Mouse (Mus musculus): ENCODE data around the gene Bicd1.

Bicd1 gene

DNA sequence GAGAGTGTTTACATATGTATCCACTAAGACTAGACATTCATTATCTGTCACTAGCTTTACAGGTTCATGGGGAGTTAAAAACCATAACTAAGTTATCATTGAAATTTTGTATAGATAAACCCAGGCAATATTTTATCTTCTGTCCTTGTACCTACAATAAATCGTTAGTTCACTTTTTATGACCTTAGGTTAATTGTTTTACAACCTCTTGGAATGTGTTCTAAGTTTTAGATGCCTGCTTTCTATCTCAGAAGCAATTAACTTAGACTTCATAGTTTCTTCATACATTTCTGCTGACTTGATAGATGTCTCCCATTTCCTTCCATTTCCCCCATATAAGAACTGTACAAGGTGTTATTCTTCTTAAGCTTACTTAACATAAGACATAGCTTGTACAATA, 158.5 kb downstream of the Bicd1 start:
- DNase-seq (ENCODE audit: low read depth, low spot score), result no peak

DNA sequence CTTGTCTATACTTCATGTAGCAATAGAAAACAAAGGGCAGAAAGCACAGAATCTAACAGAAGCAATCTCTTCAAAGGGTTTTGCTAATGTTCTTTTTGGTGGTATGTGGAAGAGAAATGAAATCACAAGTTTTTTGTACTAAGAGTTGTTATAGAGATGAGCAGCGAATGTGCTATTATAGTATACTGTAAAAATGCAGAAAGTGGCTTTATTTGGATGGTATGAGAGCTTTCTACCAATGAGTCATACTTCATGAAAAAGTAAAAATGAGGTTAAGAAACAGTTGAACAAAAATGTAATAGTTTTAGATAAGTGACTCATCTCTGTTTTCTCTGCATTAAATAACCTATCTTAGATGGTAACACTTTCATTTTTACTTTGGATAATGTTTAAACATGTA, 165.6 kb downstream of the Bicd1 start:
- DNase-seq (ENCODE audit: low read depth, low spot score), result no peak

DNA sequence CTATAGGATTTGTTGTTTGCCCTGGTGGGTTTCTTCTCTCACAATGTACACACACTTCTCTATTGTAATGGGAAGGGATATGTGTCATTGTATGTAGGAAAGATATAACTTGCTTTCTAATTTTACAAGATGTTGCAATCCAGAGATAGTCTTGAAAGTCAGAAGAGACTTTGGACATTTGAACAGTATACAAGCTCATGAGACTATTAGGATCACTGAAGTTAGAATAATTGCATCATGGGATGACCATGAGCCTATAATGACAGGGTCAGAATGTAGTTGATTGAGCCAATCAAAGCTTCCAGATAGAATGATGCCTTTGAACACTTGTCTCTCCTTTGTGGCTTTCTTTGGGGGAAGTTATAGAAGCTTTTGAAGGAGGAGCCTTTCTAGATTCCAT, 171.4 kb downstream of the Bicd1 start:
- no peak for DNase-seq (ENCODE audit: low read depth, low spot score)

DNA sequence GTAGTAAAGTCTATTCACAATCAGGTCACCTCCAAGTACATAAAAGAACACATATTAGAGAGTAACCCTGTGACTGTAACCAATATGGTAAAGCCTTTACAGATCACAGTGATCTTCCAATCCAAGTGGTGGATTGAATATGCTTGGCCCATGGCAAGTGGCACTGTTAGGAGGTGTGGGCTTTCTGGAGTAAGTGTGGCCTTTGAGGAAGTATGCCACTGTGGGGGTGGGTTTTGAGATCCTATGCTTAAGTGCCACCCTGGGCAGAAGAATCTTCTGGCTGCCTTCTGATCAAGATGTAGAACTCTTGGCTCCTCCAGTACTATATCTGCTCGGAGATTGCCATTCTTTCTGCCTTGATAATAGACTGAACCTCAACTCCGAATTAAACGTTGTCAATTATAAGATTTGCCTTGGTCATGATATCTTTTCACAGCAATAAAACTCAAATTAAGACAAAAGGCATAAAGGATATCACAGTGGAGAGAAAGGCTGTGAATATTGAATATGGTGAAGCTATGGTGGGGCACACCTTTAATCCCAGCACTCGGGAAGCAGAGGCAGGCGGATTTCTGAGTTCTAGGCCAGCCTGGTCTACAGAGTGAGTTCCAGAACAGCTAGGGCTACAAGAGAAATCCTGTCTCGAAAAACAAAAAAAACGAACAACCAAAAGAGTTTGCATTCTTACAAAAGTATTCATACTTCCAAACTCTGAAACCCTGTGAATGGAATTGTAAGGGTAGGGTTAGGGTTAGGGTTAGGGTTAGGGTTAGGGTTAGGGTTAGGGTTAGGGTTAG, 177.2 kb downstream of the Bicd1 start:
- peak; percentile 12 for DNase-seq (ENCODE audit: low read depth, low spot score)

Measured in CD4-positive helper T cell, adult 2 months (primary cell).